Mouse (Mus musculus) spleen, adult 2 months (tissue): ENCODE data around the gene Atg5. TPM values are rescaled to one million over a fixed set of nuclear protein-coding genes. Genes with fewer than 3 reads are reported as not detected.

Experiments used
- DNase-seq, 2 experiments: peaks; one replicate each; pipeline versions ENCODE4 v3.0.0 to v3.0.0-alpha.2; 2012 to 2021; ENCODE audit warnings: low spot score in 2 of 2, low read depth in 1 of 2
- H3K27ac ChIP-seq: fragments of 200-500 bp; 2 replicates; pipeline ENCODE4 v1.5.1; 2012; ENCODE audit warnings: low read length, inconsistent platforms; ENCODE audit not compliant: insufficient read depth
- H3K27me3 ChIP-seq: fragments of 200-500 bp; 2 replicates; pipeline ENCODE4 v1.6.1; 2012; ENCODE audit warnings: mild to moderate bottlenecking, moderate library complexity, low read length, inconsistent platforms; ENCODE audit not compliant: control insufficient read depth, insufficient read depth
- H3K36me3 ChIP-seq: fragments of 200-500 bp; 2 replicates; pipeline ENCODE4 v1.6.1; 2012; ENCODE audit warnings: mild to moderate bottlenecking, low read length, inconsistent platforms; ENCODE audit not compliant: control insufficient read depth, insufficient read depth
- H3K4me1 ChIP-seq: fragments of 200-500 bp; 2 replicates; pipeline ENCODE4 v1.6.1; 2011; ENCODE audit warnings: inconsistent platforms; ENCODE audit not compliant: control insufficient read depth, insufficient read depth, insufficient read length
- H3K4me3 ChIP-seq: fragments of 200-500 bp; 2 replicates; pipeline ENCODE4 v1.5.1; 2011; ENCODE audit warnings: mild to moderate bottlenecking, inconsistent platforms; ENCODE audit not compliant: insufficient read depth, insufficient read length; ENCODE audit errors: extremely low read depth
- CTCF ChIP-seq: fragments of 200-500 bp; IDR thresholded peaks from 2 replicates; pipeline ENCODE4 v1.5.1; 2011; ENCODE audit warnings: mild to moderate bottlenecking, inconsistent platforms; ENCODE audit not compliant: insufficient read depth, insufficient read length, insufficient replicate concordance; ENCODE audit errors: extremely low read depth
- POLR2A ChIP-seq: fragments of 200-500 bp; IDR thresholded peaks from 2 replicates; pipeline ENCODE4 v1.6.1; 2011; ENCODE audit warnings: low read depth, low read length, inconsistent platforms
- WGBS: fragments of 180-500 bp; shearing (Covaris S2); methylation state at CpG from one replicate; pipeline ENCODE4 v1.1.7; 2018; 5-methylcytosine and 5-hydroxymethylcytosine counted together
- polyA plus RNA-seq: library from polyadenylated mRNA; depleted of rRNA; stranded (reverse); fragments of >200 nt; gene quantifications from 2 replicates; pipeline ENCODE4 v1.2.3, GENCODE M21; 2012

Atg5 gene
- polyA plus RNA-seq, 1 experiment, result 5.0 TPM

DNA sequence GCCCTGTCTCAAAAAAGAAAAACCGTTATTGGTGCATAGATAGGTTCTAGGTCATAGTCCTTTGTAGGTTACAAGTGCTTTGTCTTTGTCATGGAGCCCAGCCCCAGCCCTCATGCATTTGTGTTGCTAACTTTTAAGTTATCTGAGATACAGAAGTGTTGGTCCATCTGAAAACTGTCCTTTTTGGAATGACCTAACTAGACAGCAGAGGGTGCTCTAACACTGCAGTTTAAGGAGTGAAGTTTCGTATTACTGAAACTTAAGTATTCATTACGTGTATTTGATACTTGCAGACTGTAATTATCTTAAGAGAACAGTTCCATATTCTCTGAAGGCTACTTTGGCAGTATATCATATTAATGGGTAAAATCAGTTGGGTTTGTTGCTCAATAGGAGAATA is 24.0 kb downstream of the Atg5 start:
- WGBS, result 54% methylated on average over 3 of the region's 3 CpGs
- peaks cover 14% of the 10 kb centered on the region for H3K36me3 ChIP-seq
- H3K27ac ChIP-seq, result no peak overlapping the region
- no peak overlapping the region for H3K4me3 ChIP-seq
- H3K27me3 ChIP-seq, result no peaks in the 10 kb centered on the region
- no peaks in the 10 kb centered on the region for H3K4me1 ChIP-seq
- TF ChIP-seq POLR2A (no peak), CTCF (no peak)
- DNase-seq, result no peak

DNA sequence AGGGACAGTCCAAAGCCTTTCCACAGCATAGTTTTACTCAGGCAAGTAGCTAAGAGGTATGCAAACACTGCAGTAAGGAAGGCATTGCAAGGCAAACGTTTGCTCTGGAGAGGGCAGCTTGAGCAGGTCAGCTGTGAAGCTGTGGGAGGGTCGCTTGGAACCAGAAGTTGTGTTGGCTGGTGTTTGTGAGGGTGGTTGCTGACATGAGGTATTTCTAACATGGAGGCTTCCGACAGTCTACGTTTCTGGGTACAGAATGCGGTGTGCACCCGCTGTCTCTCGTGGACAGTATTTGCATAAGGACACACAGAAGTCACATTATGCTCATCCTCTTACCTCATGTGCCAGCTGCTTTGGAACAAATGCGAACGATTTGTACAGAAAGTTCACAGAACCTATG is 31.0 kb downstream of the Atg5 start:
- Histone ChIP-seq H3K27ac (no peak overlapping the region), H3K4me3 (no peak overlapping the region), H3K4me1 (no peaks in the 10 kb centered on the region), H3K27me3 (no peaks in the 10 kb centered on the region), H3K36me3 (peaks cover 3% of the 10 kb centered on the region)
- WGBS, result 82% methylated on average over 9 of the region's 9 CpGs
- no peak for DNase-seq
- no peak for TF ChIP-seq POLR2A
- no peak for TF ChIP-seq CTCF

DNA sequence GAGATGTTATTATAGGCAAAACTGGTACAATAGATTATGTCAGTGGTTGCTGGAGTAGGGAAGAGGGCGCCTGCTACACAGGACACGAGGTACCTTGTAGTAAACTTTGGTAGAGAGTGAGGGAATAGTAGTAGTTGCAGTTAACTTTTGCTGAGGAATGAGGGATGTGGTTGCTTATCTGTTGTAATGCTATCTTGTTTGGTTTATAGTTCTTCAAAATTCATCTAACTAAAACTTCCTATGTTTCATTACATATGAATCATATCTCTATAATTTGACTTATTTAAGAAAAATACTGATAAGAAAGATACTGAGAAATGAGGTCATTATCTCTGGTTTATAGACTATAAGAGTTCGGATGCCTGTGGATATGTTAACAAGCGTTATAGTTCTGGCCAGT is 31.9 kb downstream of the Atg5 start:
- Histone ChIP-seq H3K36me3 (peaks cover 3% of the 10 kb centered on the region; the same call in 1 of the 2 replicates), H3K4me3 (no peak overlapping the region), H3K27ac (no peak overlapping the region), H3K4me1 (no peaks in the 10 kb centered on the region), H3K27me3 (no peaks in the 10 kb centered on the region)
- no peak for TF ChIP-seq POLR2A
- TF ChIP-seq CTCF, result no peak
- 87% methylated on average over 4 of the region's 4 CpGs for WGBS
- DNase-seq, result no peak

DNA sequence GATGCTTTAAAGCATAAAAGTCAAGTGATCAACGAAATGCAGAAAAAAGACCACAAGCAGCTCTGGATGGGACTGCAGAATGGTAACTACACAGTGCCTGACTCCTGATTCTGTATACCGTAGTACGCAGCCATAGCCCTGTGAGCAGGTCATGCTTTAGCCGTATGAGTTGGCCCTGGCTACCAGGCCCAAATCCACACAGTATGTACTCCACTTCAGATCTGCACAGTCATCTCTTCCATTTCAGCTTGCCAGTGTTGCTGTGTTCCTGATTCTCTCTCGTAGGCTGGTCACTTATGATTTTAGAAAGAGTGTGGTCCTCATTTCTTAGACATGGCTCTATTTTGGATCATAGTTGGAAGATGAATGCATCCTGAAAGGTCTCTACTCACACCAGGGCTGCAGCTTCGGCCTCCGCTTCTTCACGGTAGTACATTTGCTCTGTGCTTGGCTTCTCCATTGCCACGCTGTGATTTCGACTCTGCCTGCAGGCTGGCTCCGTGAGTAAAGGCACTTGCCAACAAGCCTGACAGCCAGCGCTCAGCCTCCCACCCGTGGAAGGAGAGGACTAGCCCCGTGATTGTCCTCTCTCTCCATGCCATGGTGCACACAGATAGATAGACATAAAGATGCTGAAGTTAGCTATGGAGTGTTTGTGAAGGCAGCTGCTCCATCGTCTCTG is 35.6 kb downstream of the Atg5 start:
- Histone ChIP-seq H3K27me3 (no peaks in the 10 kb centered on the region), H3K4me3 (no peak overlapping the region), H3K4me1 (no peaks in the 10 kb centered on the region), H3K36me3 (no peaks in the 10 kb centered on the region; the same call in 1 of the 2 replicates), H3K27ac (no peak overlapping the region)
- TF ChIP-seq CTCF (no peak), POLR2A (no peak)
- DNase-seq, result no peak
- WGBS, result 93% methylated on average over 15 of the region's 15 CpGs

DNA sequence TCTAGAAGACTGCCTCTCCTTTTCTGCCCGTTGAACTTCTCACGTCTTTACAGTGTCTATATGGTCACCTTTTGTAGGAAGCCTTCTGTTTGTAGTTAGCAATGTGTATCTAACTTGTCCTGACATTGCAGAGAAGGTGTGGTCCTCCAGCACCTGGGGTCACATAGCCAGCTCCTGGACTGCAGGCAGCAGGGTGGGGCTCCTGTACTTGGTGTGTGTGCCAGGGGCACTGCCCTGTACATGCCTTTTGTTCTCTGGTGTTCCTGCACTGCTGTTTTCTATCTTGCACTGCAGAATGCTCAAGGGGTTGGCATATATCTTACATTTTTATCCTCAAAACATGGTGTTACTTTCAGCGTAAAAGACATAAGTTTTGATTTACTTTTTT is 36.2 kb downstream of the Atg5 start:
- no peak overlapping the region for H3K27ac ChIP-seq
- DNase-seq, result no peak
- H3K4me3 ChIP-seq, result no peak overlapping the region
- no peaks in the 10 kb centered on the region for H3K4me1 ChIP-seq
- H3K27me3 ChIP-seq, result no peaks in the 10 kb centered on the region
- TF ChIP-seq CTCF (no peak), POLR2A (no peak)
- WGBS, result 86% methylated on average over 3 of the region's 3 CpGs
- H3K36me3 ChIP-seq, result no peaks in the 10 kb centered on the region; the same call in 1 of the 2 replicates

DNA sequence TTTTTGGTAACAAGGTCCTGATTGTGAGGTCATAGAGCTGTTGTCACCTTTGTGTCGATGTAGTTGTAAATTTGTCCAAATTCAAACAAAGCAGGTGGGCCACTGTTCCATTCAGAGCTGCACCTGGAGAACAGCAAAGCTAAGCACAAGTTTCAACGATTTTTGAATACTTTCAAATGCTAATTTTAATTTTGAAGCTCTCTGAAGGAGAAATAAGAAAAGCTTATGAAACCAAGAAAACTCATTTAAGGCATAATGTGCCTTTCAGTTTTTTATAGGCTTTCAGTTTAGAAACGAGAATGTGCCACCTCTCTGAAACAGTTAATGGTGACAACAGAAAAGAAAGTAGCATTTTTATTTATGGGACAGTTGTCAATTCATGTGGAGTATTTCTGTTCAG is 36.7 kb downstream of the Atg5 start:
- Histone ChIP-seq H3K4me3 (no peak overlapping the region), H3K36me3 (no peaks in the 10 kb centered on the region; the same call in 1 of the 2 replicates), H3K27ac (no peak overlapping the region), H3K27me3 (no peaks in the 10 kb centered on the region), H3K4me1 (no peaks in the 10 kb centered on the region)
- TF ChIP-seq CTCF (no peak), POLR2A (no peak)
- WGBS, result 73% methylated on average over 3 of the region's 3 CpGs
- no peak for DNase-seq

DNA sequence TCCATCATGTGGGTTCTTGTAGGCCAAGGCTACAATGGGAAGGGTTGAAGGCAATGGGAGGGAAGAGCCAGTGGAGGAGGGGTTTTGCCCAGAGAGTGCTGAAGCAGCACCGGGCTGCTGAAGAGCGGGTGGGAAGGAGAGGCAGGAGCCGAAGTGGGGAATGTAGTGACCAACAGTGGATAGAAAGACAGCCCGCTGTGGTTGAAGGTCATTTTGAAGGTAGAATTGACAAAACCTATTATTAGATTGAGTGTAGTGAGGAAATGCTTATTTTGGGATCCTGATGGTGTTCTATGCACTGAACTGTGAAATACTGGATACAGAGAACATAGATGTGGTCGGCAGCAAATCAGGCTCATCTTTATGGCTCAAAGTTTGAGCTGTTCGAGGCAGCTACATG is 38.1 kb downstream of the Atg5 start:
- no peaks in the 10 kb centered on the region for H3K4me1 ChIP-seq
- no peak overlapping the region for H3K27ac ChIP-seq
- no peak for DNase-seq
- H3K4me3 ChIP-seq, result no peak overlapping the region
- no peak for TF ChIP-seq POLR2A
- no peak for TF ChIP-seq CTCF
- no peaks in the 10 kb centered on the region; the same call in 1 of the 2 replicates for H3K36me3 ChIP-seq
- H3K27me3 ChIP-seq, result no peaks in the 10 kb centered on the region
- WGBS, result 96% methylated on average over 6 of the region's 6 CpGs
